Mouse (Mus musculus) forebrain, embryonic 12.5 days (tissue): ENCODE measurements around the gene Dpm3. TPM values are rescaled to one million over a fixed set of nuclear protein-coding genes. Genes with fewer than 3 reads are reported as not detected.
"Not testable (repeated sequence)": the region's sequence is repeated elsewhere in the genome, so short reads cannot be mapped to it uniquely, and the experiment has no call there.

Experiments used
- ATAC-seq: fragments of 200-750 bp; cut with Nextera tagmentation; 2 replicates; pipeline ENCODE4 v1.8.0; 2017; ENCODE audit warnings: moderate TSS enrichment; ENCODE audit not compliant: low FRiP score
- H3K27ac ChIP-seq: fragments of 300-500 bp; sonication (generic); 2 replicates; pipeline ENCODE4 v1.5.1; 2016; ENCODE audit warnings: mild to moderate bottlenecking
- H3K27me3 ChIP-seq: fragments of 300-500 bp; sonication (generic); 2 replicates; pipeline ENCODE4 v1.6.1; 2016; ENCODE audit warnings: mild to moderate bottlenecking
- H3K36me3 ChIP-seq: fragments of 300-500 bp; sonication (generic); replicated peaks from 2 replicates; pipeline ENCODE4 v1.6.1; 2016; ENCODE audit warnings: mild to moderate bottlenecking
- H3K4me1 ChIP-seq: fragments of 300-500 bp; sonication (generic); 2 replicates; pipeline ENCODE4 v1.6.1; 2016
- H3K4me2 ChIP-seq: fragments of 300-500 bp; sonication (generic); 2 replicates; pipeline ENCODE4 v1.6.1; 2016; ENCODE audit warnings: mild to moderate bottlenecking, moderate library complexity
- H3K4me3 ChIP-seq: fragments of 300-500 bp; sonication (generic); replicated peaks from 2 replicates; pipeline ENCODE4 v1.5.1; 2016; ENCODE audit warnings: mild to moderate bottlenecking
- H3K9ac ChIP-seq: fragments of 300-500 bp; sonication (generic); 2 replicates; pipeline ENCODE4 v1.6.1; 2016; ENCODE audit warnings: mild to moderate bottlenecking
- H3K9me3 ChIP-seq: fragments of 300-500 bp; sonication (generic); 2 replicates; pipeline ENCODE4 v1.6.1; 2016
- WGBS: fragments of 180-500 bp; shearing (Covaris S2); methylation state at CpG from one replicate; pipeline ENCODE4 v1.1.7; 2016; 5-methylcytosine and 5-hydroxymethylcytosine counted together
- polyA plus RNA-seq: library from polyadenylated mRNA; unstranded; fragments of >200 nt; fragmentation: Nextera tagmentation; extraction: Ambion mirVana; gene quantifications from 2 replicates; pipeline ENCODE4 v1.2.1, GENCODE M21; 2016

Dpm3 gene
- polyA plus RNA-seq, result 79.1 and 84.3 TPM in 2 replicates

DNA sequence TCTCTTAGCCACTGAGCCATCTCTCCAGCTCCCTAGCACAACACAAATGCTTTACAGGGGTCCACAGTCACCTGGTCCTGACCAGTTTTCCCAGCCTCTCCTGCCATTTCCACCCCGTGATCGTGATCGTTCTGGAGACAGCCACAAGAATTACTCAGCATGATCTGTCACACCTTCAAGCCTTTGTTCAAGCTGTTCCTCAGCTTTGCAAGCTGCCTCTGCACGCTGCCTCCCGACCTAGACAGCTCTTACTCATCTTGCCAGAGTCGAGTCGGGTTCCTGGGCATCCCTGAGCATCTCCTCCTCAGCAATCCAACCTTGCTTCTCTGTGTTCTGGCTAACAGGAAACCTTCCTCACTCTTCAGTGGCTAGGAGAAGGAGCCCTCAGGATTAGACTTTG, at the start of gene Dpm3:
TSS of gene Dpm3 (plus strand) at position 283 of the 400 bp plus-strand sequence.
- Histone ChIP-seq H3K9ac (no peak within 1 kb of the TSS), H3K4me3 (no peak within 1 kb of the TSS), H3K27me3 (peaks cover 5% of the 10 kb centered on the region; the same call in 1 of the 2 replicates), H3K27ac (no peak within 1 kb of the TSS), H3K4me1 (no peaks in the 10 kb centered on the region), H3K36me3 (no peaks in the 10 kb centered on the region), H3K4me2 (no peak within 1 kb of the TSS), H3K9me3 (no peaks in the 10 kb centered on the region)
- 63% methylated on average over 7 of the region's 7 CpGs for WGBS
- ATAC-seq, result no peak

DNA sequence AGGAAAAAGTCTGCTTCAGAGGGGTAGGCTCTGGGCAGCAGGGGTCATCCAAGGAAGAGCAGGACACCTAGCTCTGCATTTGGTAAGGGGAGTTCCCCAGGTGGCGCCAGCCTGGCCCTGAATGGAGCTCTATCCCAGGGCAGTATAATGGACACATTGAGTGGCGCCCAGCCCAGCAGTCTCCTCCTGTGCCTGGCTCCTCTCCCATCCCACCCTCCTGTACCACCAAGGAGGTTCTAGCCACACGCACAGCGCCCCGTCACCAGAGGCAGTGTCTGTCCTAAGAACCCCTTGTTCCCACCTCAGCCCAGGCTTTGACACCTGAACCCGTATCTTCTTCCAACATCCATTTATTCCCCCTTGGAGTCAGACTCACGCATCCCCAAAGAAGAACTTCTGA, 49.4 kb upstream of the Dpm3 start:
- Histone ChIP-seq H3K4me3 (no peak overlapping the region), H3K27ac (no peak overlapping the region), H3K27me3 (no peaks in the 10 kb centered on the region), H3K36me3 (peaks cover 60% of the 10 kb centered on the region), H3K9ac (no peak overlapping the region), H3K4me1 (peaks cover 16% of the 10 kb centered on the region), H3K4me2 (no peak overlapping the region), H3K9me3 (no peaks in the 10 kb centered on the region)
- 91% methylated on average over 7 of the region's 7 CpGs for WGBS
- ATAC-seq, result no peak

DNA sequence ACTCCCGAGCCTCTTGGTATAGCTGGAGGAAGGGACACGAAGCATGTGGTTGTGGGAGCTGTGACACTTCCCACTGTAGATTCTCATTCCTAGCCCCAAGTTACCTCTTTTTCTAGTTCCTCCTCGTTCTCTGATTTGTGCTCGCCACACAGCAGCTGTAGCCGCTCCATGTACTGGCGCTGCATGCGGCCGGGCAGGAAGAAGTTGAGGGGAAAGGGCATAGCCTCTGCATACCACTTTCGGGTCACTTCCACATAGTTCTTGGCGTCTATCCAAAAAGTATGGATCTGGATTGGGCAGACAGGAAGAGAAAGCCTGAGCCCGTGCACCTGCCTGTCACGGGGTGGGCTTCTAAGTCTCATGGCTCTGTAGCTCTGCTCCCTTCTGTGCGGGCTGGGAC, 49.0 kb upstream of the Dpm3 start:
- Histone ChIP-seq H3K36me3 (peaks cover 56% of the 10 kb centered on the region), H3K9ac (no peak overlapping the region), H3K27ac (no peak overlapping the region), H3K9me3 (no peaks in the 10 kb centered on the region), H3K4me2 (no peak overlapping the region), H3K4me1 (peaks cover 21% of the 10 kb centered on the region), H3K4me3 (no peak overlapping the region), H3K27me3 (no peaks in the 10 kb centered on the region)
- WGBS, result 90% methylated on average over 13 of the region's 13 CpGs
- no peak for ATAC-seq

DNA sequence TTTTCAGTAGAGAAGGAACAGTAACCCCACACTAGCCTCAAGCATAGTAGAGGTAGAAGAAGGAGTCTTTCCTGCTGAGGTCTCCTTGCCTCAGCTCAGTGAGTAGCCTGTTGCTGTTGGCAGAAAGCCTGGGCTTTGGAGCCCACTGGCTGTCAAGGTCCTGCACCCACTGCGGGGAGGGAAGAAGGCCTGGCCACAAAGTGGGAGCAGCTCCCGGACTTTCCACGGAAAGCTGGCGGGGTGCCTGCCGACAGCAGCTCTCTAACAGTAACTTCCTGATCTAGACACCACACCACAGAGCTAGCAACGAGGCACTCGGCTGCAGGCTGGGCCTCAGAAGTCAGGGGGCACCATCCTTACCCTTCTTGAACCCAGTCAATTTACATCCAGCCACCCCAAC, 48.4 kb upstream of the Dpm3 start:
- H3K36me3 ChIP-seq, result peaks cover 50% of the 10 kb centered on the region

DNA sequence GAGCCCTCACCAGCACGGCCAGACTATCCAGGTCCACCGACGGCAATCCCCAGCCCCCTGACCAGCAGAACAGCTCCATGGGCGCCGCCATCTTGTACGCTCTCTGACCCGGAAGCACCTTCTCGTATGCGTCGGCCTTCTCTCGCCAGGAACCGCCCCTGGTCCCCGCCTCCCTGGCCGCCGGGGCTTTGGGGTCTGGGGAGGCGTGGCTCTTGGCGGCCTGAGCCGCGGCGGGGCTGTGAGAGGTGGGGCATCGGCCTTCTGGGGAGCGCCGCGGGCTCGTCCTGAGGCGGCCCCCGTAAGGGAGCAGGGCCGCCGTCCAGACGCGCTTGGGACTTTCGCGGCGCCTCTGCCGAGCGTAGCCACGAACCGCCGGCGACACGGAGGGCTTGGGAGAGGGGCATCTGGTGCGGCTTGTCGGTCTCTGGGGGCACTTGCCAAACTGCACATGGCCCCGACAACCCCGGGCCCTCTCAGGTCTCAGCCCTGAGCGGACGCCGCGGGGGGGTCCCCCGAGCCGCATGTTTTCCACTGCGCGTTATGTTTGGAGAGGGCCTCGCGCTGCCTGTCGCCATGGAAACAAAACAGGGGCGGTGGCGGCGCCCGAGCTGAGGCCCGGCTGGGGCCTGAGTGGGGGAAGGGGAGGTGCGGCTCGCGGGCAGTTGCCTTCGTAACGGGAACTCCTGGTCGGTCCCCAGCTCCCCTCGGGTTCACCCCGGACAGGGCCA, 45.2 kb upstream of the Dpm3 start:
- H3K9me3 ChIP-seq, result no peaks in the 10 kb centered on the region
- peaks cover 25% of the 10 kb centered on the region for H3K36me3 ChIP-seq
- peak overlapping the region; percentile 77 for H3K9ac ChIP-seq
- under 1% methylated on average over 69 of the region's 69 CpGs for WGBS
- H3K27me3 ChIP-seq, result no peaks in the 10 kb centered on the region
- peaks cover 55% of the 10 kb centered on the region for H3K4me1 ChIP-seq
- H3K4me3 ChIP-seq, result peak overlapping the region; percentile 80
- peak overlapping the region; percentile 100 for H3K27ac ChIP-seq
- ATAC-seq, result peak; percentile 89
- peak overlapping the region; percentile 76 for H3K4me2 ChIP-seq

More for the DNA sequence above, 48.4 kb upstream of the Dpm3 start:
- no peak overlapping the region for H3K4me2 ChIP-seq
- peaks cover 26% of the 10 kb centered on the region for H3K4me1 ChIP-seq
- ATAC-seq, result no peak
- H3K4me3 ChIP-seq, result no peak overlapping the region
- WGBS, result 89% methylated on average over 7 of the region's 7 CpGs
- H3K27ac ChIP-seq, result no peak overlapping the region
- no peak overlapping the region for H3K9ac ChIP-seq
- no peaks in the 10 kb centered on the region for H3K9me3 ChIP-seq
- no peaks in the 10 kb centered on the region for H3K27me3 ChIP-seq

DNA sequence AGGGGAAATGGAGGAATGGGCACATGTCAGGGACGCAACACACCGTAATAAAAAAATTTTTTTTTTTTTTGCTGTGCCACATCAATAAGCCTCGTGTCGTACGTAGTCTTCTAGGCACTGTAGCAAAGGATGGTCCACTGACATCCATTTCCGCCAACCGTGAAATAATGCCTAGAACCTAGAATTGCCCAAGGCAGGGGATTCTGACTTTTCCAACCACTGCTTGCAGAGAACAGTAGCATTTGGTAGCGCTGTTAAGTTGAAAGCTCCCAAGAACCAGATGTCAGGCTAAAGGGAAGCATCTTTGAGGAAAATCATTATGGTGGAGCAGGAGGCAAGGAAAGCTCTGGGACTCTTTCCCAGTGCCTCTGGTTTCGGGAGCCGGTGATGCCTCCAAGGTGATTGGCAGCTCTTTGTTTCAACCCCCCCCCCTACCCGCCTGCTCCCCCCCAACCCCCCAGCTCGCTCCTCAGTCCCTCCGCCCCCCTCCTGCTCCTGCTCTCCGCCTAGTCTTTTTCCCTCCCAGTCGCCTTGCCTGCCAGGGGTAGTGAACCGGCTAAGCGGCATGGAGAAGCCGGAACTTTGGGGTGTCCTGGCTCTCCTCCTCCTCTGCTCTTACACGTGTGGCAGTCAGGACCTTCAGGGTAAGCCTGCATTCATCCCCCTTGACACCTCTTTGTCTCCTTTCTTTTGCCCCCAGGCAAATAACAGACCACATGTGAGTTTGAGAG, 44.3 kb upstream of the Dpm3 start, which contains the start of gene Thbs3:
TSS of gene Thbs3 (plus strand) at position 500 of the 731 bp plus-strand sequence.
- Histone ChIP-seq H3K9me3 (no peaks in the 10 kb centered on the region), H3K9ac (peak within 1 kb of the TSS; percentile 77), H3K4me3 (peak within 1 kb of the TSS; percentile 80), H3K4me2 (peak within 1 kb of the TSS; percentile 76), H3K36me3 (peaks cover 23% of the 10 kb centered on the region), H3K27ac (peak within 1 kb of the TSS; percentile 100), H3K27me3 (no peaks in the 10 kb centered on the region), H3K4me1 (peaks cover 63% of the 10 kb centered on the region)
- peak; percentile 8; the same call in 1 of the 2 replicates for ATAC-seq
- WGBS, result 1% methylated on average over 19 of the region's 19 CpGs

DNA sequence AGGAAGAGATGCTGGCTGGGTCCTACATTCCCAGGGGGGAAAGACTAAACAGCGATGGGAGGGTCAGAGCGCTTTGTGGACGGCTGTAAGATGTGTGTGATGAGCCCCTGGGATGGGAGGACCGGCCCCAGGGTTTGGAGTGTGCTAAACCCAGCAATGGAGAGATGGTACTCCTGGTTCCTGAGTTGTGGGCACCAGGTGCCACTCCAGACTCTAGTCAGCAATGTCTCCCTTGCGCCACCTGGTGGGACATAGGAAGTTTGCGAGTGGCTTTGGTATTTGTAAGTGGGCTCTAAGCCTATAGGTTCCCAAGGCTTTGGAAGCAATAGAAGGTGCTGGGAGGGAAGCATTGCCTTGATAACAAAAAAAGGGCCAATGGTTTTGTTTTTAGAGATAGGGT, 43.3 kb upstream of the Dpm3 start:
- 0% methylated on average over 6 of the region's 6 CpGs for WGBS
- Histone ChIP-seq H3K4me3 (peak overlapping the region; percentile 80), H3K4me1 (peaks cover 67% of the 10 kb centered on the region), H3K9me3 (no peaks in the 10 kb centered on the region), H3K27ac (peak overlapping the region; percentile 100), H3K9ac (peak overlapping the region; percentile 77), H3K4me2 (peak overlapping the region; percentile 76), H3K36me3 (peaks cover 17% of the 10 kb centered on the region), H3K27me3 (no peaks in the 10 kb centered on the region)
- ATAC-seq, result peak; percentile 21

DNA sequence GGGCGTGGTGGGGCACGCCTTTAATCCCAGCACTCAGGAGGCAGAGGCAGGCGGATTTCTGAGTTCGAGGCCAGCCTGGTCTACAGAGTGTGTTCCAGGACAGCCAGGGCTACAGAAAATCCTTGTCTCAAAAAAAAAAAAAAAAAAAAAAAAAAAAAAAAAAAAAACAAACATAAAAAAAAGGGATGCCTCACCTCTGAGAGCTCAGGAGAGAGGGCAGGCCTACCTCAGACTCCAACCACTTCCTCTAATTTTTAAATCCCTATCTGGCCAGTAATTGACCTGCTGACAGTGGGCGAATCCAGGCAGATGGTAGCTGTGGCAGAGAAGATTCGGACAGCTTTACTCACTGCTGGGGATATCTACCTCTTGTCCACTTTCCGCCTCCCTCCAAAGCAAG, 42.8 kb upstream of the Dpm3 start:
- ATAC-seq, H3K4me2 ChIP-seq, H3K27me3 ChIP-seq, H3K9ac ChIP-seq, H3K4me3 ChIP-seq, H3K9me3 ChIP-seq: not testable (repeated sequence)
- 73% methylated on average over 7 of the region's 7 CpGs for WGBS
- Histone ChIP-seq H3K27ac (peak overlapping the region; percentile 100; the same call in 1 of the 2 replicates), H3K4me1 (peaks cover 73% of the 10 kb centered on the region), H3K36me3 (peaks cover 23% of the 10 kb centered on the region)

DNA sequence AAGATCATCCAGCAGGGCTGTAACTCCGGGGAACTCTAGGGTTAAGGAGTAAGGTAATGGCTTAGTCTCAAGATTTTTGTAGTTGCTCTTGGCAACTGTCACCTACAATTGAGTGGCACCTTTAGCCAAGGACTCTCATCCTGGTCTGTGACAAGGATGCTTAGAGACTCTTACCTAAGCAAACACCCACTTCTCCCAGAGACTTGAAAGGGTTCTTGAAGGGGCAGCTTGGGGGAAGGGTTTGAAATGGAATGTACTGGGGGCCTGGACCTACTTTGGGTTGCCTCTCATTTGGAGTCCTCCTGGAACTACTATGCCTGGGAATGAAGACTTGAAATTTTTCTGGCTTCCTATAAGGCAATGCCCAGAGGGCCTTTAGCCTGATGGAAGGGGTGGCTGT, 40.9 kb upstream of the Dpm3 start:
- Histone ChIP-seq H3K9me3 (no peaks in the 10 kb centered on the region), H3K4me3 (no peak overlapping the region), H3K4me2 (no peak overlapping the region), H3K9ac (peak overlapping the region; percentile 17; the same call in 1 of the 2 replicates), H3K27me3 (no peaks in the 10 kb centered on the region), H3K27ac (peak overlapping the region; percentile 37), H3K36me3 (peaks cover 40% of the 10 kb centered on the region), H3K4me1 (peaks cover 75% of the 10 kb centered on the region)
- 84% methylated on average over 1 of the region's 1 CpGs for WGBS
- no peak for ATAC-seq

DNA sequence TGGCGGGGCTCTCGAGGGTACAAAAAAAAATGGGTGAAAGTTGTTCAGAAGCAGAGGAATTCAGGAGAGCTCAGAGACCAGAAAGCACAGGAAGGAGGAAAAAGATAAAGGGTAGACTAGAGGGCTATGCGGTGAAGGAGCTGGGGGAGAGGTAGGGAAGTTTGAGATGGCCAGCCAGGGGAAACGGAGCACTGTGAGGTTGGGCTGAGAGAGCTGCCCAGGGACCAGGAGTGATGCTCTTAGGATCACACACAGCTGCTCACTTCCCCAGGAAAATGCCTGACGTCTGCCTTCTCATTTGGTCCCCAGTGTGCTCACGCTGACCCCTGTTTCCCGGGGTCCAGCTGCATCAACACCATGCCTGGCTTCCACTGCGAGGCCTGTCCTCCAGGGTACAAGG, 39.6 kb upstream of the Dpm3 start:
- Histone ChIP-seq H3K9me3 (no peaks in the 10 kb centered on the region), H3K27me3 (no peaks in the 10 kb centered on the region), H3K9ac (0 out of 2 replicates have a peak overlapping the region, but pooled peaks have one; percentile 18), H3K4me3 (no peak overlapping the region), H3K4me2 (no peak overlapping the region), H3K4me1 (peaks cover 84% of the 10 kb centered on the region), H3K36me3 (peaks cover 51% of the 10 kb centered on the region), H3K27ac (peak overlapping the region; percentile 57)
- no peak for ATAC-seq
- whole genome bisulfite sequencing, result 45% methylated on average over 8 of the region's 8 CpGs

DNA sequence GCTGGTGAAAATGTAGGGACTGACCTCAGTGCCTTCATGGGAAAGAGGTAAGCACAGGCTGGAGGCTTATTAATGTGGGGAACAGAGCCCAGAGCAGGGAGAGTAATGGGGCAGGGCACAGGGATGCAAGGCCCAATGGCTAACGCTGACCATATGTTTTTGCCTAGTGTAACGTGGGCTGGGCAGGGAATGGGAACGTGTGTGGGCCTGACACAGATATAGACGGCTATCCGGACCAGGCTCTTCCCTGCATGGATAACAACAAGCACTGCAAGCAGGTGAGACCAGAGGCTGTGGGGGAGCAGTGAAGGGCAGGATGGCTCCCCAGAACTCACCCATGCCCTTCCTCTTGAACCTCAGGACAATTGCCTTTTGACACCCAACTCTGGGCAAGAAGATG, 38.0 kb upstream of the Dpm3 start:
- H3K9ac ChIP-seq, result no peak overlapping the region
- H3K4me2 ChIP-seq, result no peak overlapping the region
- 63% methylated on average over 5 of the region's 5 CpGs for WGBS
- ATAC-seq, result no peak
- H3K4me1 ChIP-seq, result peaks cover 84% of the 10 kb centered on the region
- H3K4me3 ChIP-seq, result no peak overlapping the region
- no peaks in the 10 kb centered on the region for H3K9me3 ChIP-seq
- peaks cover 61% of the 10 kb centered on the region for H3K36me3 ChIP-seq
- peak overlapping the region; percentile 50; the same call in 1 of the 2 replicates for H3K27ac ChIP-seq
- no peaks in the 10 kb centered on the region for H3K27me3 ChIP-seq

DNA sequence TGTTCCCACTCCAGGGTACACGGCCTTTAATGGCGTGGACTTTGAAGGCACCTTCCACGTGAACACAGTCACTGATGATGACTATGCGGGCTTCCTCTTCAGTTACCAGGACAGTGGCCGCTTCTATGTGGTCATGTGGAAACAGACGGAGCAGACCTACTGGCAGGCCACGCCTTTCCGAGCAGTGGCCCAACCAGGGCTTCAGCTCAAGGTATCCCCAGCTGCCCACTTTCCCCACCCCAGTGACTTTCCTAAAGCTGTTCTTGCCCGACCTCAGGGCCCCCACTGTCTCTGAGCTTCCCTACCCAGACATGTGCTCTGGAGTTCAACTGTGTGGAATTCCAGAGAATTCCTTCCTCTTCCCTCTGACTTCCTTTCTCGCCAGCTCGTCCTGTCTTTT, 34.4 kb upstream of the Dpm3 start:
- 30% methylated on average over 11 of the region's 11 CpGs for WGBS
- peak overlapping the region; percentile 76 for H3K4me3 ChIP-seq
- H3K27me3 ChIP-seq, result no peaks in the 10 kb centered on the region
- peaks cover 76% of the 10 kb centered on the region for H3K4me1 ChIP-seq
- no peak for ATAC-seq
- no peaks in the 10 kb centered on the region for H3K9me3 ChIP-seq
- H3K9ac ChIP-seq, result peak overlapping the region; percentile 92
- H3K36me3 ChIP-seq, result peaks cover 49% of the 10 kb centered on the region
- peak overlapping the region; percentile 95 for H3K4me2 ChIP-seq
- peak overlapping the region; percentile 98 for H3K27ac ChIP-seq
